Mouse (Mus musculus) urinary bladder, postnatal 36 days (tissue): Measurements from ENCODE around the gene Baz1a.

Source experiments
- DNase-seq, 2 experiments: peaks; one replicate each; pipeline ENCODE4 v3.0.0; 2022; ENCODE audit warnings: low spot score in 2 of 2, mixed read lengths in 1 of 2

Baz1a gene

GRCm38 (mm10) chr12:54859531-54859930 lies 154.6 kb downstream of the Baz1a start:
- DNase-seq, result no peak

- DNase-seq, result no peak
Observed at GRCm38 (mm10) chr12:54850551-54850950, 163.6 kb downstream of the Baz1a start.

GRCm38 (mm10) chr12:54844415-54844814 lies 169.7 kb downstream of the Baz1a start:
- DNase-seq, result no peak
